Mouse (Mus musculus) ES-Bruce4 (cell line): ENCODE results near the gene Mre11a. TPM values are rescaled to one million over a fixed set of nuclear protein-coding genes. Genes with fewer than 3 reads are reported as not detected.

Experiments
- H3K27ac ChIP-seq: 2 replicates; pipeline ENCODE4 v1.5.1; 2012; ENCODE audit warnings: low read length, inconsistent platforms; ENCODE audit not compliant: insufficient read depth
- H3K27me3 ChIP-seq: 2 replicates; pipeline ENCODE4 v1.6.1; 2012; ENCODE audit warnings: mild to moderate bottlenecking, low read length, inconsistent platforms; ENCODE audit not compliant: control insufficient read depth, poor library complexity, insufficient read depth, severe bottlenecking
- H3K36me3 ChIP-seq: 2 replicates; pipeline ENCODE4 v1.6.1; 2012; ENCODE audit warnings: inconsistent platforms, mild to moderate bottlenecking, low read length, moderate library complexity; ENCODE audit not compliant: control insufficient read depth, poor library complexity, insufficient read depth, severe bottlenecking
- H3K4me1 ChIP-seq: one replicate; pipeline ENCODE4 v1.8.1; 2011; ENCODE audit warnings: low read length; ENCODE audit not compliant: control insufficient read depth, insufficient read depth
- H3K4me3 ChIP-seq: 2 replicates; pipeline ENCODE4 v1.5.1; 2011; ENCODE audit warnings: low read depth, mild to moderate bottlenecking, low read length
- H3K9ac ChIP-seq: 2 replicates; pipeline ENCODE4 v1.6.1; 2012; ENCODE audit warnings: low read depth, mild to moderate bottlenecking, inconsistent platforms; ENCODE audit not compliant: poor library complexity, severe bottlenecking
- H3K9me3 ChIP-seq: replicated peaks from 2 replicates; pipeline ENCODE4 v1.6.1; 2012; ENCODE audit warnings: mild to moderate bottlenecking, low read length, inconsistent platforms; ENCODE audit not compliant: control insufficient read depth, poor library complexity, insufficient read depth, severe bottlenecking
- CTCF ChIP-seq: IDR thresholded peaks from one replicate; pipeline ENCODE4 v1.8.1; 2011; ENCODE audit warnings: low read depth, low read length
- EP300 ChIP-seq: IDR thresholded peaks from 2 replicates; pipeline ENCODE4 v1.6.1; 2011; ENCODE audit warnings: low read depth, low read length; ENCODE audit not compliant: insufficient read depth
- POLR2A ChIP-seq: IDR thresholded peaks from one replicate; pipeline ENCODE4 v1.8.1; 2011; ENCODE audit warnings: low read length; ENCODE audit not compliant: insufficient read depth
- polyA plus RNA-seq: library from polyadenylated mRNA; stranded (reverse); fragments of >200 nt; gene quantifications from 2 replicates; pipeline ENCODE4 v1.2.4, GENCODE M21; 2011; ENCODE audit warnings: low read depth; ENCODE audit not compliant: missing spikeins, insufficient read depth, insufficient read length

Mre11a gene
- polyA plus RNA-seq, 1 experiment, result 142 TPM

GRCm38 (mm10) chr9:14843311-14843857 lies 58.9 kb downstream of the Mre11a start:
- Histone ChIP-seq H3K27ac (no peak overlapping the region), H3K9ac (no peak overlapping the region), H3K27me3 (no peaks in the 10 kb centered on the region), H3K4me3 (no peak overlapping the region), H3K4me1 (no peaks in the 10 kb centered on the region), H3K9me3 (no peaks in the 10 kb centered on the region), H3K36me3 (no peaks in the 10 kb centered on the region)
- TF ChIP-seq CTCF (no peak), POLR2A (no peak), EP300 (no peak)

GRCm38 (mm10) chr9:14843901-14844300 lies 59.4 kb downstream of the Mre11a start:
- H3K4me3 ChIP-seq, result no peak overlapping the region
- no peak overlapping the region for H3K9ac ChIP-seq
- TF ChIP-seq CTCF (no peak), EP300 (no peak), POLR2A (no peak)
- no peaks in the 10 kb centered on the region for H3K27me3 ChIP-seq
- no peaks in the 10 kb centered on the region for H3K9me3 ChIP-seq
- no peak overlapping the region for H3K27ac ChIP-seq
- no peaks in the 10 kb centered on the region for H3K36me3 ChIP-seq
- no peaks in the 10 kb centered on the region for H3K4me1 ChIP-seq

GRCm38 (mm10) chr9:14846428-14846827 lies 62.0 kb downstream of the Mre11a start:
- H3K4me1 ChIP-seq, result no peaks in the 10 kb centered on the region
- H3K9ac ChIP-seq, result no peak overlapping the region
- H3K27me3 ChIP-seq, result no peaks in the 10 kb centered on the region
- no peaks in the 10 kb centered on the region for H3K9me3 ChIP-seq
- H3K4me3 ChIP-seq, result no peak overlapping the region
- TF ChIP-seq CTCF (peak; percentile 88), POLR2A (no peak), EP300 (peak; percentile 47; the same call in 1 of the 2 replicates)
- H3K36me3 ChIP-seq, result no peaks in the 10 kb centered on the region
- H3K27ac ChIP-seq, result no peak overlapping the region

GRCm38 (mm10) chr9:14848267-14848935 lies 63.9 kb downstream of the Mre11a start:
- no peak overlapping the region for H3K9ac ChIP-seq
- H3K36me3 ChIP-seq, result no peaks in the 10 kb centered on the region
- no peaks in the 10 kb centered on the region for H3K4me1 ChIP-seq
- no peak overlapping the region for H3K27ac ChIP-seq
- H3K9me3 ChIP-seq, result no peaks in the 10 kb centered on the region
- H3K4me3 ChIP-seq, result no peak overlapping the region
- no peaks in the 10 kb centered on the region for H3K27me3 ChIP-seq
- TF ChIP-seq CTCF (no peak), EP300 (no peak), POLR2A (no peak)

GRCm38 (mm10) chr9:14854585-14854984 lies 70.1 kb downstream of the Mre11a start:
- Histone ChIP-seq H3K27ac (no peak overlapping the region), H3K9ac (no peak overlapping the region), H3K4me1 (no peaks in the 10 kb centered on the region), H3K4me3 (no peak overlapping the region), H3K9me3 (no peaks in the 10 kb centered on the region), H3K36me3 (no peaks in the 10 kb centered on the region), H3K27me3 (no peaks in the 10 kb centered on the region)
- TF ChIP-seq POLR2A (no peak), EP300 (no peak), CTCF (no peak)

- Histone ChIP-seq H3K27ac (no peak overlapping the region), H3K9ac (no peak overlapping the region), H3K4me3 (no peak overlapping the region), H3K27me3 (no peaks in the 10 kb centered on the region), H3K9me3 (no peaks in the 10 kb centered on the region), H3K4me1 (no peaks in the 10 kb centered on the region), H3K36me3 (no peaks in the 10 kb centered on the region)
- TF ChIP-seq POLR2A, result no peak
- TF ChIP-seq EP300, result no peak
- TF ChIP-seq CTCF, result no peak
Observed at GRCm38 (mm10) chr9:14856922-14857654, 72.6 kb downstream of the Mre11a start.
